Comparison of ENCODE assay signal across 26 mouse cellular contexts in genomic region chr14:116208581-116208980, GRCm38 (mm10).
"Had no signal": no experiment of that assay in that cellular context is flagged by ENCODE, and none has a peak within 500 bp of the region (broad histone marks: within the 10 kb centered on the region; RNA-seq: fewer than 3 reads in every experiment).

No protein-coding gene starts in this region.

- H3K9ac ChIP-seq: limb, embryonic 12.5 days; limb, embryonic 13.5 days; limb, embryonic 15.5 days; liver, embryonic 13.5 days; liver, embryonic 14.5 days; liver, embryonic 15.5 days; liver, postnatal 0 days; lung, embryonic 14.5 days; lung, embryonic 15.5 days; midbrain, embryonic 12.5 days; midbrain, embryonic 13.5 days; midbrain, embryonic 15.5 days; neural tube, embryonic 12.5 days had no signal

- H3K27me3 ChIP-seq: limb, embryonic 12.5 days; limb, embryonic 13.5 days; limb, embryonic 15.5 days; liver, embryonic 13.5 days; liver, embryonic 15.5 days; lung, embryonic 15.5 days; megakaryocyte, embryonic 14.5 days; midbrain, embryonic 12.5 days; midbrain, embryonic 13.5 days; midbrain, embryonic 15.5 days; neural tube, embryonic 12.5 days had no signal

- ATAC-seq: liver, postnatal 0 days; midbrain, embryonic 15.5 days; midbrain, embryonic 16.5 days had no signal

- H3K27ac ChIP-seq: left cerebral cortex, adult 2 months; limb, embryonic 12.5 days; limb, embryonic 13.5 days; limb, embryonic 15.5 days; liver, embryonic 13.5 days; liver, embryonic 14.5 days; liver, embryonic 15.5 days; lung, embryonic 15.5 days; macrophage; midbrain, embryonic 10.5 days; midbrain, embryonic 12.5 days; midbrain, embryonic 13.5 days; midbrain, embryonic 15.5 days; neural tube, embryonic 12.5 days had no signal

- H3K4me2 ChIP-seq: limb, embryonic 12.5 days; limb, embryonic 13.5 days; limb, embryonic 15.5 days; liver, embryonic 11.5 days; liver, embryonic 13.5 days; liver, embryonic 15.5 days; lung, embryonic 14.5 days; lung, embryonic 15.5 days; midbrain, embryonic 11.5 days; midbrain, embryonic 12.5 days; midbrain, embryonic 13.5 days; midbrain, embryonic 15.5 days; neural tube, embryonic 12.5 days had no signal

- H3K4me3 ChIP-seq: left cerebral cortex, adult 2 months; limb, embryonic 10.5 days; limb, embryonic 12.5 days; limb, embryonic 13.5 days; limb, embryonic 15.5 days; liver, embryonic 13.5 days; liver, embryonic 15.5 days; lung, embryonic 15.5 days; megakaryocyte, embryonic 14.5 days; midbrain, embryonic 10.5 days; midbrain, embryonic 12.5 days; midbrain, embryonic 13.5 days; midbrain, embryonic 15.5 days; myocyte; neural tube, embryonic 12.5 days had no signal

- H3K4me1 ChIP-seq: limb, embryonic 15.5 days; liver, embryonic 13.5 days; liver, embryonic 15.5 days; lung, embryonic 15.5 days; megakaryocyte, embryonic 14.5 days; midbrain, embryonic 10.5 days; midbrain, embryonic 12.5 days; midbrain, embryonic 13.5 days; midbrain, embryonic 15.5 days; neural tube, embryonic 12.5 days had no signal

- H3K9me3 ChIP-seq: limb, embryonic 10.5 days; limb, embryonic 12.5 days; limb, embryonic 13.5 days; limb, embryonic 15.5 days; liver, embryonic 13.5 days; liver, embryonic 15.5 days; lung, embryonic 15.5 days; megakaryocyte, embryonic 14.5 days; midbrain, embryonic 10.5 days; midbrain, embryonic 12.5 days; midbrain, embryonic 13.5 days; midbrain, embryonic 15.5 days; neural tube, embryonic 12.5 days had no signal

- H3K36me3 ChIP-seq: limb, embryonic 10.5 days; limb, embryonic 12.5 days; limb, embryonic 13.5 days; limb, embryonic 15.5 days; liver, embryonic 13.5 days; liver, embryonic 15.5 days; lung, embryonic 15.5 days; midbrain, embryonic 10.5 days; midbrain, embryonic 12.5 days; midbrain, embryonic 13.5 days; midbrain, embryonic 15.5 days; neural tube, embryonic 12.5 days had no signal

- DNase-seq: left cerebral cortex, postnatal 4 days; liver; liver, embryonic 13.5 days; liver, postnatal 0 days; lung, adult 2 months; midbrain, embryonic 14.5 days had no signal
